Mouse (Mus musculus) lung, adult 18-20 months (tissue): ENCODE measurements around the gene Tsc1.

Source experiments
- DNase-seq, 2 experiments: peaks; one replicate each; pipeline ENCODE4 v3.0.0; 2022; ENCODE audit warnings: mixed read lengths in 2 of 2

The Tsc1 gene

GRCm38 (mm10) chr2:28640461-28641424, at the start of gene Tsc1:
Gene Tsc1, plus strand, starts transcription at chr2:28641228.
- DNase-seq: peak; percentile 94 to 96

GRCm38 (mm10) chr2:28591479-28591878, 49.5 kb upstream of the Tsc1 start:
- DNase-seq: no peak

GRCm38 (mm10) chr2:28592809-28593208, 48.2 kb upstream of the Tsc1 start:
- peak; percentile 59 to 66 for DNase-seq

GRCm38 (mm10) chr2:28596021-28596420, 45.0 kb upstream of the Tsc1 start:
- no peak for DNase-seq

- DNase-seq: no peak
Measured at GRCm38 (mm10) chr2:28596998-28597397, 44.0 kb upstream of the Tsc1 start.

- no peak for DNase-seq
Measured at GRCm38 (mm10) chr2:28597733-28598547, 43.1 kb upstream of the Tsc1 start.

GRCm38 (mm10) chr2:28598692-28599568, 42.1 kb upstream of the Tsc1 start:
- no peak for DNase-seq

- no peak for DNase-seq
Measured at GRCm38 (mm10) chr2:28599569-28599900, 41.5 kb upstream of the Tsc1 start.

- DNase-seq: no peak
Measured at GRCm38 (mm10) chr2:28601720-28602590, 39.1 kb upstream of the Tsc1 start.

GRCm38 (mm10) chr2:28603542-28603941, 37.5 kb upstream of the Tsc1 start:
- no peak for DNase-seq

- DNase-seq: no peak
Measured at GRCm38 (mm10) chr2:28605789-28606541, 35.1 kb upstream of the Tsc1 start.

GRCm38 (mm10) chr2:28606601-28607340, 34.3 kb upstream of the Tsc1 start:
- DNase-seq: no peak

GRCm38 (mm10) chr2:28607341-28608165, 33.5 kb upstream of the Tsc1 start:
- peak in 1 of 2 experiments; percentile 37 for DNase-seq

GRCm38 (mm10) chr2:28609851-28610250, 31.2 kb upstream of the Tsc1 start:
- no peak for DNase-seq

- no peak for DNase-seq
Measured at GRCm38 (mm10) chr2:28610716-28611406, 30.2 kb upstream of the Tsc1 start.

- DNase-seq: no peak
Measured at GRCm38 (mm10) chr2:28611407-28611787, 29.6 kb upstream of the Tsc1 start.

- no peak for DNase-seq
Measured at GRCm38 (mm10) chr2:28612436-28613063, 28.5 kb upstream of the Tsc1 start.

GRCm38 (mm10) chr2:28613599-28613998, 27.4 kb upstream of the Tsc1 start:
- DNase-seq: no peak
